Mouse (Mus musculus) kidney, adult 2 months (tissue): ENCODE measurements at regions not wholly inside any gene's neighbourhood (a gene's known extent, or its start where the extent isn't known, plus 50 kb on each side); places are given as distances from the start of the nearest gene placed in this dataset.

ENCODE experiments used
- DNase-seq: peaks from one replicate; pipeline ENCODE4 v3.0.0; 2021
- H3K27ac ChIP-seq: fragments of 200-500 bp; 2 replicates; pipeline ENCODE4 v1.5.1; 2012; ENCODE audit warnings: low read depth, low read length, control low read depth, inconsistent platforms; ENCODE audit not compliant: insufficient read depth
- H3K27me3 ChIP-seq: fragments of 200-500 bp; replicated peaks from 2 replicates; pipeline ENCODE4 v1.6.1; 2012; ENCODE audit warnings: mild to moderate bottlenecking, moderate library complexity, low read length, inconsistent platforms; ENCODE audit not compliant: control insufficient read depth, insufficient read depth
- H3K36me3 ChIP-seq: fragments of 200-500 bp; 2 replicates; pipeline ENCODE4 v1.6.1; 2012; ENCODE audit warnings: mild to moderate bottlenecking, moderate library complexity, low read length, inconsistent platforms; ENCODE audit not compliant: control insufficient read depth, insufficient read depth
- H3K4me1 ChIP-seq: fragments of 200-500 bp; 2 replicates; pipeline ENCODE4 v1.6.1; 2011; ENCODE audit warnings: low read length; ENCODE audit not compliant: control insufficient read depth, insufficient read depth
- H3K4me3 ChIP-seq: fragments of 200-500 bp; 2 replicates; pipeline ENCODE4 v1.5.1; 2011; ENCODE audit warnings: mild to moderate bottlenecking, low read depth, low read length, control low read depth; ENCODE audit not compliant: insufficient read depth
- CTCF ChIP-seq: fragments of 200-500 bp; conservative IDR thresholded peaks from 2 replicates; pipeline ENCODE4 v1.5.1; 2011; ENCODE audit warnings: low read depth, mild to moderate bottlenecking, control low read depth, low read length, moderate library complexity, mixed read lengths; ENCODE audit not compliant: insufficient read depth, insufficient read length
- POLR2A ChIP-seq: fragments of 200-500 bp; IDR thresholded peaks from one replicate; pipeline ENCODE4 v1.6.1; 2011; ENCODE audit warnings: low read depth, low read length, control low read depth
- WGBS: fragments of 180-500 bp; shearing (Covaris S2); methylation state at CpG from one replicate; pipeline ENCODE4 v1.1.7; 2018; 5-methylcytosine and 5-hydroxymethylcytosine counted together

GRCm38 (mm10) chr4:33786958-33787357 lies 137.4 kb upstream of the Cnr1 start:
- no peak overlapping the region for H3K4me3 ChIP-seq
- no peaks in the 10 kb centered on the region for H3K27me3 ChIP-seq
- no peak overlapping the region for H3K27ac ChIP-seq
- no peaks in the 10 kb centered on the region for H3K4me1 ChIP-seq
- H3K36me3 ChIP-seq: no peaks in the 10 kb centered on the region
- DNase-seq: no peak
- no peak for TF ChIP-seq POLR2A
- no peak for TF ChIP-seq CTCF
- 90% methylated on average over 4 of the region's 4 CpGs for WGBS

GRCm38 (mm10) chr4:33793398-33793797 lies 131.0 kb upstream of the Cnr1 start:
- DNase-seq: no peak
- H3K36me3 ChIP-seq: no peaks in the 10 kb centered on the region
- no peaks in the 10 kb centered on the region for H3K27me3 ChIP-seq
- no peak overlapping the region for H3K27ac ChIP-seq
- no peak overlapping the region for H3K4me3 ChIP-seq
- TF ChIP-seq CTCF (no peak), POLR2A (no peak)
- H3K4me1 ChIP-seq: no peaks in the 10 kb centered on the region
- 90% methylated on average over 8 of the region's 8 CpGs for WGBS

GRCm38 (mm10) chr4:33795461-33795860 lies 128.9 kb upstream of the Cnr1 start:
- H3K27ac ChIP-seq: no peak overlapping the region
- TF ChIP-seq POLR2A: no peak
- no peak for TF ChIP-seq CTCF
- H3K36me3 ChIP-seq: no peaks in the 10 kb centered on the region
- no peaks in the 10 kb centered on the region for H3K4me1 ChIP-seq
- H3K27me3 ChIP-seq: no peaks in the 10 kb centered on the region
- no peak for DNase-seq
- no peak overlapping the region for H3K4me3 ChIP-seq
- WGBS: 92% methylated on average over 3 of the region's 3 CpGs

- TF ChIP-seq POLR2A (no peak), CTCF (no peak)
- DNase-seq: no peak
- no peak overlapping the region for H3K27ac ChIP-seq
- no peaks in the 10 kb centered on the region for H3K27me3 ChIP-seq
- no peaks in the 10 kb centered on the region for H3K36me3 ChIP-seq
- H3K4me3 ChIP-seq: no peak overlapping the region
- 93% methylated on average over 4 of the region's 4 CpGs for WGBS
- no peaks in the 10 kb centered on the region for H3K4me1 ChIP-seq
Measured at GRCm38 (mm10) chr4:33797964-33798363, 126.4 kb upstream of the Cnr1 start.

- Histone ChIP-seq H3K36me3 (no peaks in the 10 kb centered on the region), H3K4me1 (no peaks in the 10 kb centered on the region), H3K4me3 (no peak overlapping the region), H3K27ac (no peak overlapping the region), H3K27me3 (no peaks in the 10 kb centered on the region)
- no peak for DNase-seq
- 84% methylated on average over 6 of the region's 6 CpGs for WGBS
- TF ChIP-seq POLR2A: no peak
- TF ChIP-seq CTCF: no peak
Measured at GRCm38 (mm10) chr4:33798654-33799053, 125.7 kb upstream of the Cnr1 start.

DNA sequence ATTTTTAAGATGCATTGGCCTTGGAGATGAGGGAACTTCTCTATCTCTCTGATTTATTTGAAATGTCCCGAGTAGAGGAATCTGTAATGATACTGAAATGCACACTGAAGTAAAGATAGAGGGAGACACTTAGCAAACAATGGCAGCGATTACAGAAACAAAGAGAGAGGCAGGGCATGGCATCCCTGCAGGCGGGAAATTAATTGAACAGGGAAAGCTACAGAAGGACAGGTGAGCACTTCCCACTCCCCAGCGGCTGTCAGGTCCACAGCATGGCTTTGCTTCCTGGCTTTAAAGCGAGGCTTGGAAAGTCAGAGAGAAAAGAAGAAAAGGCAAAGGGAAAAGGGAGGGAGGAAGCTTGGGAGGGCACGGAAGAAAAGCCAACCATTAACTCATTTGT lies 125.3 kb upstream of the Cnr1 start:
- H3K36me3 ChIP-seq: no peaks in the 10 kb centered on the region
- no peak overlapping the region for H3K4me3 ChIP-seq
- no peaks in the 10 kb centered on the region for H3K4me1 ChIP-seq
- no peaks in the 10 kb centered on the region for H3K27me3 ChIP-seq
- WGBS: 54% methylated on average over 6 of the region's 6 CpGs
- TF ChIP-seq POLR2A (no peak), CTCF (no peak)
- DNase-seq: no peak
- H3K27ac ChIP-seq: no peak overlapping the region

GRCm38 (mm10) chr4:33799831-33800230 lies 124.6 kb upstream of the Cnr1 start:
- Histone ChIP-seq H3K4me1 (no peaks in the 10 kb centered on the region), H3K36me3 (no peaks in the 10 kb centered on the region), H3K27ac (no peak overlapping the region), H3K27me3 (no peaks in the 10 kb centered on the region), H3K4me3 (no peak overlapping the region)
- TF ChIP-seq POLR2A: no peak
- no peak for TF ChIP-seq CTCF
- WGBS: 49% methylated on average over 1 of the region's 1 CpGs
- no peak for DNase-seq

DNA sequence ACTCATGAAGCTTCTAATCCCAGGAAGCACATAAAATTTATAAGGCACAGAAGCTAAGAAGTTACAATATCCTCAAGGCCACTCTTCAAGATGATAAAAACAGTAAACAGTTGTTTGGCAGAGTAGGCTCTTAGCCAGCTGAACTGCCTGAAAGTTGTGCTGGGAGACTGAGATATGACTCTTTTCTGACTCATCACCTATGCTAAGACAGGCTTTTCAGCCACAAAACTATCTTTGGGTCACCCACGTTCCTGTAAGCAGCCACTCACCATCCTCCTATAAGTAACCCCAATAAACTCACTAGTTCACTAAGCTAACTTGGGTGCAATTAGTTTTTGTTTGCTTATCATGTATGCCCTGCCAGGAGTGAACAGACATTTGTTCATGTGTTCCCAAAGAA lies 112.1 kb upstream of the Cnr1 start:
- no peak for DNase-seq
- WGBS: 83% methylated on average over 1 of the region's 1 CpGs
- TF ChIP-seq CTCF (no peak), POLR2A (no peak)

More for the DNA sequence above, 112.1 kb upstream of the Cnr1 start:
- Histone ChIP-seq H3K36me3 (no peaks in the 10 kb centered on the region), H3K4me1 (no peaks in the 10 kb centered on the region), H3K4me3 (no peak overlapping the region), H3K27ac (no peak overlapping the region), H3K27me3 (no peaks in the 10 kb centered on the region)
